Mouse (Mus musculus) C2C12 (cell line): ENCODE results near the gene Rtraf. TPM values are rescaled to one million over a fixed set of nuclear protein-coding genes. Genes with fewer than 3 reads are reported as not detected.

Experiments used
- H3K27me3 ChIP-seq: one replicate; pipeline ENCODE4 v1.6.1; 2011; ENCODE audit not compliant: control insufficient read depth, insufficient read depth, insufficient read length
- H3K36me3 ChIP-seq: one replicate; pipeline ENCODE4 v1.6.1; 2011; ENCODE audit not compliant: control insufficient read depth, insufficient read depth
- H3K4me3 ChIP-seq: one replicate; pipeline ENCODE4 v1.5.1; 2011; ENCODE audit warnings: mild to moderate bottlenecking, control low read depth; ENCODE audit not compliant: poor library complexity, insufficient read depth, severe bottlenecking
- H3K79me2 ChIP-seq: one replicate; pipeline ENCODE4 v1.6.1; 2011; ENCODE audit not compliant: control insufficient read depth, insufficient read depth
- H3K79me3 ChIP-seq: one replicate; pipeline ENCODE4 v1.6.1; 2011; ENCODE audit warnings: low read depth, control low read depth
- H3ac ChIP-seq: one replicate; pipeline ENCODE3; 2011; ENCODE audit warnings: low read depth; ENCODE audit not compliant: control insufficient read depth, insufficient read length
- CEBPB ChIP-seq: IDR thresholded peaks from one replicate; pipeline ENCODE4 v1.6.1; 2011; ENCODE audit warnings: low read depth, mild to moderate bottlenecking, control low read depth, moderate library complexity
- CTCF ChIP-seq: IDR thresholded peaks from one replicate; pipeline ENCODE4 v1.5.1; 2011; ENCODE audit not compliant: control insufficient read depth, insufficient read depth, insufficient read length
- FOSL1 ChIP-seq: IDR thresholded peaks from one replicate; pipeline ENCODE4 v1.8.0; 2011; ENCODE audit warnings: mild to moderate bottlenecking, low read length; ENCODE audit not compliant: poor library complexity, insufficient read depth, severe bottlenecking
- MAX ChIP-seq: IDR thresholded peaks from one replicate; pipeline ENCODE4 v1.6.1; 2011; ENCODE audit warnings: mild to moderate bottlenecking, control low read depth
- MYOD1 ChIP-seq: IDR thresholded peaks from one replicate; pipeline ENCODE4 v1.6.1; 2011; ENCODE audit warnings: low read depth; ENCODE audit not compliant: control insufficient read depth, insufficient read length
- MYOG ChIP-seq: IDR thresholded peaks from one replicate; pipeline ENCODE4 v1.6.1; 2011; ENCODE audit not compliant: control insufficient read depth, insufficient read length; ENCODE audit errors: extremely low read depth
- USF1 ChIP-seq: IDR thresholded peaks from one replicate; pipeline ENCODE4 v1.6.1; 2011; ENCODE audit warnings: low read depth, mild to moderate bottlenecking, control low read depth, moderate library complexity
- polyA plus RNA-seq: library from polyadenylated mRNA; unstranded; fragments of >200 nt; fragmentation: generic; extraction: Trizol; gene quantifications from one replicate; pipeline ENCODE4 v1.2.1, GENCODE M21; 2012; ENCODE audit warnings: missing spikeins

The Rtraf gene
- polyA plus RNA-seq, 1 experiment, result 115 TPM

GRCm38 (mm10) chr14:19796541-19797304 is 26.9 kb downstream of the Rtraf start:
- Histone ChIP-seq H3K4me3 (no peak overlapping the region), H3K79me3 (no peaks in the 10 kb centered on the region), H3K27me3 (no peaks in the 10 kb centered on the region), H3K79me2 (no peaks in the 10 kb centered on the region), H3K36me3 (no peaks in the 10 kb centered on the region), H3ac (no peak overlapping the region)
- TF ChIP-seq CEBPB, result no peak
- TF ChIP-seq CTCF, result no peak
- no peak for TF ChIP-seq MAX
- TF ChIP-seq FOSL1, result no peak
- no peak for TF ChIP-seq MYOG
- no peak for TF ChIP-seq MYOD1
- TF ChIP-seq USF1, result no peak

GRCm38 (mm10) chr14:19794881-19795280 is 28.7 kb downstream of the Rtraf start:
- H3ac ChIP-seq, result no peak overlapping the region
- H3K36me3 ChIP-seq, result no peaks in the 10 kb centered on the region
- no peaks in the 10 kb centered on the region for H3K27me3 ChIP-seq
- no peaks in the 10 kb centered on the region for H3K79me2 ChIP-seq
- no peaks in the 10 kb centered on the region for H3K79me3 ChIP-seq
- no peak overlapping the region for H3K4me3 ChIP-seq
- TF ChIP-seq USF1 (no peak), CTCF (no peak), CEBPB (no peak), FOSL1 (no peak), MYOD1 (no peak), MAX (no peak), MYOG (no peak)

GRCm38 (mm10) chr14:19788443-19788842 is 35.2 kb downstream of the Rtraf start:
- Histone ChIP-seq H3K27me3 (no peaks in the 10 kb centered on the region), H3K79me3 (no peaks in the 10 kb centered on the region), H3K36me3 (no peaks in the 10 kb centered on the region), H3K79me2 (no peaks in the 10 kb centered on the region), H3ac (no peak overlapping the region), H3K4me3 (no peak overlapping the region)
- TF ChIP-seq MAX (no peak), CEBPB (no peak), MYOD1 (no peak)

GRCm38 (mm10) chr14:19785797-19786588 is 37.6 kb downstream of the Rtraf start:
- Histone ChIP-seq H3ac (no peak overlapping the region), H3K79me2 (no peaks in the 10 kb centered on the region), H3K36me3 (no peaks in the 10 kb centered on the region), H3K79me3 (no peaks in the 10 kb centered on the region), H3K27me3 (no peaks in the 10 kb centered on the region), H3K4me3 (no peak overlapping the region)
- no peak for TF ChIP-seq MYOG
- no peak for TF ChIP-seq FOSL1
- no peak for TF ChIP-seq USF1
- TF ChIP-seq MYOD1, result no peak
- no peak for TF ChIP-seq CTCF
- TF ChIP-seq MAX, result no peak
- TF ChIP-seq CEBPB, result no peak

GRCm38 (mm10) chr14:19777945-19778344 is 45.7 kb downstream of the Rtraf start:
- no peak overlapping the region for H3ac ChIP-seq
- H3K79me3 ChIP-seq, result no peaks in the 10 kb centered on the region
- TF ChIP-seq CEBPB (no peak), FOSL1 (no peak), MYOD1 (no peak), CTCF (no peak), MYOG (no peak), MAX (no peak), USF1 (no peak)
- H3K27me3 ChIP-seq, result no peaks in the 10 kb centered on the region
- H3K79me2 ChIP-seq, result no peaks in the 10 kb centered on the region
- H3K36me3 ChIP-seq, result peaks cover 4% of the 10 kb centered on the region
- H3K4me3 ChIP-seq, result no peak overlapping the region
